Mouse (Mus musculus): ENCODE results near the gene Cdhr2. TPM values are rescaled to one million over a fixed set of nuclear protein-coding genes. Genes with fewer than 3 reads are reported as not detected.

Gene Cdhr2
- polyA plus RNA-seq, 1 experiment from 2014 or later, result 9.9 TPM

DNA sequence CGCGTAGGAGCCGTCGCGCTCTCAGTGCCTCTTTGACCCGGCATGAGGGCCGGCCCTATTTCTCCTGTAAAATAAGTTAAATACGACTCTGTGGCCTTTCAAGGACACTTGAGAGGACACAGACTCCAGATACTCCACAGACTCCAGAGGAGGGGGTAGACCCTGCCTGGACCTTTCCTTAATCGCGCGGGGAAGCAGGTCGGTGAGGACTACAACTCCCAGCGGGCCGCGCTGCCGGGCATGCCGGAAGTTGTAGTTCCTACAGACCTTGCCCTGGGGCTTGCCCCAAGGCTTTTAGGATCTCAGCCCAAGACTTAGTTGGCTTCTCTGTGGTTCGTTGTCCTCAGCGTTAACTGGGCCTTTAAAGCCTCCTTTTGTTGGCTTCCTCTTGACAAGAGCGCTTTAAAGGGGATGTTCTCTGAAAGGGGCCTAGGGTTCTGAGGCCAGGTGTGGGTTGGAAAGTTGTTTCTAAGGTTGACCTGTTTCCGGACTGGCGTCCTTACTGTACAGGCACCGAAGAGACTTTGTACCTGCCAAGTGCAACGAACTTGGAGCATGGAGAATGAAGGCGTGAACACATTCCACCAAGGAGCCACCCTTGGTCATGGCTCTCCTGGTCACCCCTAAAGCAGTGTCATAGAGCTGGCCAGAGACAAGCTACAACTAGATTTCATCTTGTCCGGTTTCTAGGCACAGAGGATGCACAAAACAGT lies 6.8 kb upstream of the Cdhr2 start:
- Histone ChIP-seq H3K4me3 (peak overlapping the region; percentile 94), H3K4me1 (peaks cover 43% of the 10 kb centered on the region), H3K9me3 (replicated peaks) (no peaks in the 10 kb centered on the region), H3K36me3 (0 out of 2 replicates have a peak, but pooled peaks cover 4% of the 10 kb centered on the region), H3K27me3 (replicated peaks) (no peaks in the 10 kb centered on the region), H3K27ac (peak overlapping the region; percentile 95), H3K9ac (peak overlapping the region; percentile 71), H3K4me2 (peak overlapping the region; percentile 95)
- peak; percentile 76 for ATAC-seq
- WGBS (ENCODE audit: insufficient replicate concordance), result 14% methylated on average over 26 of the region's 26 CpGs

DNA sequence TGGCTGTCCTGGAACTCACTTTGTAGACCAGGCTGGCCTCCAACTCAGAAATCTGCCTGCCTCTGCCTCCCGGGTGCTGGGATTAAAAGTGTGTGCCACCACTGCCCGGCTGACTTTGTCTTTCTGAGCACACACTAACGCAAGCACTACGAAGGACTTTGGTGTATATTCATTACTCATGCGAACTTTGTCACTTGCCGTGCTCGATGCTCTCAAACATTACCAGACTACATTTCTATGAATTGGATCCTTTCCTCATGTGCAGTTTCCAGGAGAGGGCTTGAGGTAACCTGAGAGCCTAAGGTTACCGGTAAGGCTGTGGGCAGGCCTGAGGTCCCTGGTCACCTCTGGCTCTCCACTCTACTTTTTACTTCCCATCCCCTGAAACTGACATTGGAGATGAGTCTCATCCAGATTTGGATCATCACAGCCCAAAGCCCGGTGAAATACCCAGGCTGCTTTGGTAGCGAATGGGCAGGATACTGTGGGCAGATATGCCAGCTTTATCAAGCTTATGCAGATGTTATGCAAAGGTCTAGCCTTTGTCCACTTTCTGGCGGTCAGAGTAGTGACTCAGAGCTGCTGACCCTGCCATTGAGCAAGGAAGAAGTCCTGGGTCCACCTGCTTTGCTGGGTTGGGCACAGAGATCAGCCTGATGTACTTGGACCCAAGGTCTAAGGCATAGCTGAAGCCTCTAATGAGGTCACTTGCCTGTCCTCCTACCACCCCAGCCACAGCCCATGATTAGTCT lies 5.6 kb upstream of the Cdhr2 start:
- Histone ChIP-seq H3K4me2 (no peak overlapping the region), H3K27me3 (replicated peaks) (no peaks in the 10 kb centered on the region), H3K9ac (no peak overlapping the region), H3K9me3 (replicated peaks) (no peaks in the 10 kb centered on the region), H3K4me1 (peaks cover 31% of the 10 kb centered on the region), H3K27ac (no peak overlapping the region), H3K36me3 (0 out of 2 replicates have a peak, but pooled peaks cover 1% of the 10 kb centered on the region), H3K4me3 (no peak overlapping the region)
- 78% methylated on average over 11 of the region's 11 CpGs for WGBS (ENCODE audit: insufficient replicate concordance)
- no peak for ATAC-seq

DNA sequence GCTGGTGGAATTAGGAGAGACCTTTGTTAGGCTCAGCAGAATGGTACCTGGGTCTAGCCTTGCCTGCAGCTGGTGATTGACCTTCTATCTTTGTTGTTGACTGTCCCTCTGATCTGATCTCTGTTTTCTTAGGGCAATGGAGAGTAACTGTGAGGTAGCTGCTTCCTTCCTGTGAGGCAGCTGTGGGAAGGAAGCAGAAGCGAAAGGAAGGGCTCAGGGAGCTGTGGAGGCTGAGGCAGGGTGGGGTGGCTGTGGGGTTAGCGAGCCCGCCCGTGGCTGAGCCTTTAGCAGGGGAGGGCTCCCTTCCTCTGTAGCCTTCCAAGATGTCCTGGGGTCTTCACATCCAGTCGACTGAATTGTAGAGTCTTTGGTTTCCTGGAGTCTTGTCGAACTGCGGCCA lies 1.2 kb downstream of the Cdhr2 start:
- Histone ChIP-seq H3K4me3 (no peak overlapping the region), H3K9ac (no peak overlapping the region), H3K27me3 (replicated peaks) (peaks cover 17% of the 10 kb centered on the region; the same call in 1 of the 2 replicates), H3K36me3 (no peaks in the 10 kb centered on the region), H3K27ac (no peak overlapping the region), H3K4me1 (peaks cover 4% of the 10 kb centered on the region; the same call in 1 of the 2 replicates), H3K4me2 (0 out of 2 replicates have a peak overlapping the region, but pooled peaks have one; percentile 36), H3K9me3 (replicated peaks) (no peaks in the 10 kb centered on the region)
- WGBS (ENCODE audit: insufficient replicate concordance), result 41% methylated on average over 7 of the region's 7 CpGs
- no peak for ATAC-seq

DNA sequence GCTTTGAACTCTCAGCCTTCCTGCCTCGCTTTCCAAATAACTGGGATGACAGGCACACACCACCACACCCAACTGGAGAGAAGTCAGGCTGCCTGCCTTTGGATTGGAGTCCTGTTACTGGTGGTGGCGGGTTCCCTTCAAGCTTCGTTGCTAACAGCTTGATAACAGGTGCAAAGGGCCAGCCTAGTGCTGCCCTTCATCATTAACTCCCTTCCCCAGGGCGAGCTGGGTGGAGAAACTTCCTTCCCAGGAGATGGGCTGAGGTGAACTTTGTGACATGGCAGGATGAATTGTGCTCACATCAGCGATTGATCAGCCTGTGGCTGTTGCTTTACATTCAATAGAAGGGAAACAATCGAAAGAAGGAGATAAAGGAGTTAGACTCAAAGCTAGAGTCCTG lies 3.6 kb downstream of the Cdhr2 start:
- Histone ChIP-seq H3K36me3 (no peaks in the 10 kb centered on the region), H3K9ac (no peak overlapping the region), H3K9me3 (replicated peaks) (no peaks in the 10 kb centered on the region), H3K4me1 (peaks cover 4% of the 10 kb centered on the region; the same call in 1 of the 2 replicates), H3K4me2 (no peak overlapping the region), H3K27ac (no peak overlapping the region), H3K27me3 (replicated peaks) (peaks cover 17% of the 10 kb centered on the region; the same call in 1 of the 2 replicates), H3K4me3 (no peak overlapping the region)
- ATAC-seq, result no peak
- WGBS (ENCODE audit: insufficient replicate concordance), result 38% methylated on average over 6 of the region's 6 CpGs

DNA sequence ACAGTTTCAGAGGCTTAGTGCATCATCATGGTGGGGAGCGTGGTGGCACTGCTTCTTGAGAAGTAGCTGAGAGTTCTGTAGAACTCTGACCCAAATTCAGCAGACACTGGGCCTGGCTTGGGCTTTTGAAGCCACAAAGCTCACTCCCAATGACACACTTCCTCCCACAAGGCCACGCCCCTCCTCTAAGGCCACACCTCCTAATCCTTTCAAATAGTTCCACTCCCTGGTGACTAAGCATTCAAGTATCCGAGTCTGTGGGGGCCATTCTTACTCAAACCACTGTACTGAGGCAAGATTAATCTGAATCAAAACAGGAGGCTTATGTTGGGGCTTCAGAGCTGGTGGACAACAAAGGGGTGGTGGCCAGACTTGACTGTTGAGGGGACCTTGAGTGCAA lies 9.6 kb downstream of the Cdhr2 start:
- H3K36me3 ChIP-seq, result no peaks in the 10 kb centered on the region
- H3K27ac ChIP-seq, result no peak overlapping the region
- peaks cover 5% of the 10 kb centered on the region; the same call in 1 of the 2 replicates for H3K9me3 ChIP-seq (replicated peaks)
- H3K4me2 ChIP-seq, result no peak overlapping the region
- H3K27me3 ChIP-seq (replicated peaks), result no peaks in the 10 kb centered on the region; the same call in none of the 2 replicates
- no peaks in the 10 kb centered on the region for H3K4me1 ChIP-seq
- ATAC-seq, result no peak
- H3K4me3 ChIP-seq, result no peak overlapping the region
- 50% methylated on average over 3 of the region's 3 CpGs for WGBS (ENCODE audit: insufficient replicate concordance)
- no peak overlapping the region for H3K9ac ChIP-seq

DNA sequence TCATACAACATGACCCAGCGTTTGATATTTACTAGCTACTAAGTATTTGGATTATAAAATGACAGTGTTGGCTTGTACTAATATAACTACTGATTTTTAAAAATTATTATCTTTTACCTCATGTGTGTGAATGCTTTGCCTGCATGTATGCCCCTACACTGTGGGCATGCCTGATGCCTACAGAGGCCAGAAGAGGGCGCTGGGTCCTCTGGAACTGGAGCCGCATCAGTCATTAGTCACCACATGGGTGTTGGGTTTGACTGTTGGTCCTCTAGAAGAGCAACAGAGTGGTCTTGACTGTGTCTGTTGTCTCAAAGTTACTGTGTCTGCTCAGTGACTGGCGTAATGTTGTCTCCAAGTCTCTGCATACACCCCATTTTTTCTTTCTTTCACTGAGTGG lies 13.1 kb downstream of the Cdhr2 start:
- Histone ChIP-seq H3K9me3 (replicated peaks) (peaks cover 5% of the 10 kb centered on the region; the same call in 1 of the 2 replicates), H3K4me2 (no peak overlapping the region), H3K4me1 (no peaks in the 10 kb centered on the region), H3K9ac (no peak overlapping the region), H3K27ac (no peak overlapping the region), H3K27me3 (replicated peaks) (no peaks in the 10 kb centered on the region; the same call in 1 of the 2 replicates), H3K36me3 (no peaks in the 10 kb centered on the region), H3K4me3 (no peak overlapping the region)
- no peak for ATAC-seq
- 35% methylated on average over 4 of the region's 4 CpGs for whole genome bisulfite sequencing (ENCODE audit: insufficient replicate concordance)

DNA sequence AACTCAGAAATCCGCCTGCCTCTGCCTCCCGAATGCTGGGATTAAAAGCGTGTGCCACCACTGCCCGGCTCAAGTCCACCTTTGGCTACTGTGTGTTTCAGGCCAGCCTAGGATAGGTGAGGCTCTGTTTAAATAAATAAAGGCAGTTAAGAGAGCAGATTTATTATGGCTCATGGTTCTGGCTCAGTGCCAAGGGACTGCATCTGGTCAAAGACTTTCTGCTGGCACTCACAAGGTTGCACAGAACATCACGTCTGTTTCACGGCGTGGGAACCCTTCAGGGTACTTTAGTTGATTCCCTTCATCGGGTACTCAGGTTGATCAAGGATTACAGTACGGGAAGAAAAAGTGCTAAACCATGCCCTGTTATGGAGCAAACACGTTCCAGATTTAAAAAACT lies 13.7 kb downstream of the Cdhr2 start:
- no peaks in the 10 kb centered on the region; the same call in 1 of the 2 replicates for H3K27me3 ChIP-seq (replicated peaks)
- ATAC-seq, result no peak

DNA sequence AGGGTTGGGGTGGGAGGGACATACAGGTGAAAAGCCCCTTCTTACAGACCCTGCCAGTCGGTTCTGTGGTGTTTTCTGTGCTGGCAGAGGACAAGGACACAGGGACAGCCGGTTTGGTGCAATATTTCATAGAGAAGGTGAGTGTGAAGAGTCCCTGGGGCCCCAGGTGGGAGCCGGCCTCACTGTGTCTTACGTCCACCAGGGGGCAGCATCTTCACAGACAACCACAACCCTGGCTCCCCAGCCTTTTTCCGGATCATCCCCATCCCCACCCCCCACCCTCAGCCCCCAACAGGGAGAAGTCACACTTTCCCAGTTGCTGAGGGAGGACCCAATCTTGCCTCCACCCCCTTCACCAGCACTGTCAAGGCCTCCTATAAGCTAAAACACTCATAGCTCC lies 15.7 kb downstream of the Cdhr2 start:
- no peaks in the 10 kb centered on the region for H3K36me3 ChIP-seq
- H3K9ac ChIP-seq, result no peak overlapping the region
- no peaks in the 10 kb centered on the region for H3K9me3 ChIP-seq (replicated peaks)
- ATAC-seq, result no peak
- H3K4me2 ChIP-seq, result no peak overlapping the region
- H3K4me1 ChIP-seq, result no peaks in the 10 kb centered on the region
- 2% methylated on average over 5 of the region's 5 CpGs for WGBS (ENCODE audit: insufficient replicate concordance)
- H3K27ac ChIP-seq, result no peak overlapping the region
- H3K27me3 ChIP-seq (replicated peaks), result no peaks in the 10 kb centered on the region; the same call in 1 of the 2 replicates
- no peak overlapping the region for H3K4me3 ChIP-seq

More for the DNA sequence above, 13.7 kb downstream of the Cdhr2 start:
- H3K27ac ChIP-seq, result no peak overlapping the region
- no peak overlapping the region for H3K4me2 ChIP-seq
- no peak overlapping the region for H3K9ac ChIP-seq
- 65% methylated on average over 10 of the region's 10 CpGs for WGBS (ENCODE audit: insufficient replicate concordance)
- no peaks in the 10 kb centered on the region for H3K4me1 ChIP-seq
- no peak overlapping the region for H3K4me3 ChIP-seq
- no peaks in the 10 kb centered on the region for H3K36me3 ChIP-seq
- H3K9me3 ChIP-seq (replicated peaks), result peaks cover 5% of the 10 kb centered on the region; the same call in 1 of the 2 replicates

DNA sequence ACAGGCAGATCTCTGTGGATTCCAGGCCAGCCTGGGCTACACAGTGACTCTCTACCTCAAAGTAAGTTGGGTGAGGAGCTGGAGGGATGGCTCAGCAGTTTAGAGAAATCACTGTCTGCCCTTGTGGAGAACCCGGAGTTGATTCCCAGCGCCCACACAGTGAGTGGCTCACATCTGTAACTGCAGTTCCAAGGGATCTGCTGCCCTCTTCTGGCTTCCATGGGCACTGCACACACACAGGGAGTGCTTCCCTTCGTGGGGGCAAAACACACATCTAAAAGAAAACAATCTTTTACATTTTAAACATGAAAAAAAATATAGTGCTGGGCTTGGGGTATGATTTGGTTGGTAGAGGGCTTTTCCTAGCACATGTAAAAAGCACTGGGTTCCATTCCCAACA lies 21.9 kb downstream of the Cdhr2 start:
- 83% methylated on average over 3 of the region's 3 CpGs for WGBS (ENCODE audit: insufficient replicate concordance)
- H3K36me3 ChIP-seq, result no peaks in the 10 kb centered on the region; the same call in 1 of the 2 replicates
- H3K4me3 ChIP-seq, result no peak overlapping the region
- peaks cover 9% of the 10 kb centered on the region for H3K9me3 ChIP-seq (replicated peaks)
- H3K4me1 ChIP-seq, result no peaks in the 10 kb centered on the region
- no peak for ATAC-seq
- H3K27ac ChIP-seq, result no peak overlapping the region
- no peak overlapping the region for H3K9ac ChIP-seq
- H3K27me3 ChIP-seq (replicated peaks), result no peaks in the 10 kb centered on the region
- no peak overlapping the region for H3K4me2 ChIP-seq

DNA sequence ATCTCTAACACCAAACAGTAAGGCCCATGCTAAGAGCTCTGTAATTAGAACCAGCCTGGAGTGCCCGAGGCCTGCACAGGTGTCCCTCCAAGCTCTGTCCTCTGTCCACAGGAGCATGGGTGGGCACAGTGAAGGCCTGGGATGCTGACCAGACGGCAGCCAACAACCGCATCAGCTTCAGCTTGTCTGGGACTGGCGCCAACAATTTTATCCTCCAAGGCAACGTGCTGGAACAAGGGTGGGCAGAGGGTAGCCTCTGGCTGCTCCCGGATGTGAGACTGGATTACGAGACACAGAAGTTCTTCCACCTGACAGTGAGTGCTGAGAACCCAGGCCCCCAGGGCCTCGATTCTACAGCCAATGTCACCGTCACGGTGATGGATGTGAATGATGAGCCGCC lies 24.9 kb downstream of the Cdhr2 start:
- Histone ChIP-seq H3K36me3 (no peaks in the 10 kb centered on the region; the same call in 1 of the 2 replicates), H3K9me3 (replicated peaks) (peaks cover 9% of the 10 kb centered on the region), H3K4me2 (no peak overlapping the region), H3K4me1 (no peaks in the 10 kb centered on the region), H3K27ac (no peak overlapping the region), H3K27me3 (replicated peaks) (no peaks in the 10 kb centered on the region), H3K4me3 (no peak overlapping the region), H3K9ac (no peak overlapping the region)
- 65% methylated on average over 11 of the region's 11 CpGs for WGBS (ENCODE audit: insufficient replicate concordance)
- ATAC-seq, result no peak

DNA sequence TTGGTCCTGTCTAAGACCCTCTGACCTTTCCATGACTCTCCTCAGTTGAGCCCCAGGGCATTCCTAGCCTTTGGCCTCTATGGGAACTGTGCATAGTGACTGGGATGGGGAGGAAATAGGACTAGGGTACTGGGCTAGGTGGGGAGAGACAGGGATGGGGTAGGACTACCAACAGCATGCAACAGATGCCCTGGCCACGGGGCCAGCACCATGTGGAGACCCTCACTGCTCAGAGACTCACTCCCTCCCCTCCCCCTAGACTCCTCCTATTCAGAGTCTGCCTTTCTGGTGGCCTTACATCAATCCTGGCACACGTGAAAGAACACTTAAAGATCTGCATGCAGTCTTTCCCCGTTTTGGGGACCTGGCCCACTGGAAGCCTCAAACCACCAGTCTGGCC lies 35.7 kb downstream of the Cdhr2 start:
- Histone ChIP-seq H3K9me3 (replicated peaks) (no peaks in the 10 kb centered on the region), H3K4me1 (0 out of 2 replicates have a peak, but pooled peaks cover 7% of the 10 kb centered on the region), H3K27ac (no peak overlapping the region), H3K4me3 (no peak overlapping the region), H3K9ac (no peak overlapping the region), H3K27me3 (replicated peaks) (peaks cover 69% of the 10 kb centered on the region), H3K36me3 (no peaks in the 10 kb centered on the region), H3K4me2 (peak overlapping the region; percentile 59; the same call in 1 of the 2 replicates)
- ATAC-seq, result no peak
- 22% methylated on average over 3 of the region's 3 CpGs for WGBS (ENCODE audit: insufficient replicate concordance)

Measured in liver, embryonic 12.5 days (tissue).